Mouse (Mus musculus) CH12.LX (cell line): ENCODE data around the gene Syna. TPM values are rescaled to one million over a fixed set of nuclear protein-coding genes. Genes with fewer than 3 reads are reported as not detected.

Experiments used
- DNase-seq: peaks from one replicate; pipeline ENCODE4 v3.0.0-alpha.2; 2013; ENCODE audit errors: extremely low read depth
- H3K27ac ChIP-seq: 2 replicates; pipeline ENCODE4 v1.5.1; 2012; ENCODE audit warnings: low read depth, mild to moderate bottlenecking, control low read depth, moderate library complexity; ENCODE audit not compliant: insufficient read depth
- H3K27me3 ChIP-seq: replicated peaks from 2 replicates; pipeline ENCODE3; 2012; ENCODE audit warnings: inconsistent platforms
- H3K36me3 ChIP-seq, 2 experiments: replicated peaks in 1 of 2; 2 replicates each; pipeline versions ENCODE3 to v1.6.1; 2012; ENCODE audit warnings: inconsistent platforms in 1 of 2, low read length in 1 of 2, mild to moderate bottlenecking in 1 of 2, mixed read lengths in 1 of 2, moderate library complexity in 1 of 2; ENCODE audit not compliant: control insufficient read depth in 1 of 2, insufficient read depth in 1 of 2
- H3K4me1 ChIP-seq, 2 experiments: 2 replicates each; pipeline ENCODE4 v1.6.1; 2012; ENCODE audit warnings: inconsistent platforms in 1 of 2, moderate library complexity in 1 of 2; ENCODE audit not compliant: insufficient read depth in 2 of 2, control insufficient read depth in 1 of 2
- H3K4me2 ChIP-seq: 2 replicates; pipeline ENCODE4 v1.6.1; 2012; ENCODE audit warnings: low read depth, mild to moderate bottlenecking, control low read depth; ENCODE audit not compliant: poor library complexity, insufficient read depth, severe bottlenecking
- H3K4me3 ChIP-seq, 3 experiments: fragments of 150-350 bp in 1 of 3; sonication (generic) in 1 of 3; replicated peaks in 1 of 3; 2 replicates each; pipeline versions ENCODE3 to v1.5.1; 2011 to 2012; ENCODE audit warnings: low read depth in 2 of 3, low read length in 2 of 3, mild to moderate bottlenecking in 2 of 3, moderate library complexity in 2 of 3, control low read depth in 1 of 3, improper control_type of control experiment in 1 of 3, inconsistent platforms in 1 of 3, mixed read lengths in 1 of 3; ENCODE audit not compliant: poor library complexity in 1 of 3
- H3K79me2 ChIP-seq: replicated peaks from 2 replicates; pipeline ENCODE4 v1.6.1; 2012; ENCODE audit warnings: mild to moderate bottlenecking, moderate library complexity; ENCODE audit not compliant: control insufficient read depth, poor library complexity, insufficient read depth, severe bottlenecking; ENCODE audit errors: extremely low read depth
- H3K9ac ChIP-seq: 2 replicates; pipeline ENCODE4 v1.6.1; 2012; ENCODE audit warnings: low read depth, mild to moderate bottlenecking, control low read depth, moderate library complexity; ENCODE audit not compliant: insufficient read depth
- H3K9me3 ChIP-seq: replicated peaks from 2 replicates; pipeline ENCODE3; 2012; ENCODE audit warnings: low read length, inconsistent platforms, mixed read lengths
- ELF1 ChIP-seq: IDR thresholded peaks from 2 replicates; pipeline ENCODE4 v1.6.1; 2014; ENCODE audit warnings: low read depth, mild to moderate bottlenecking, inconsistent platforms, low read length, improper control_type of control experiment
- EP300 ChIP-seq: IDR thresholded peaks from 2 replicates; pipeline ENCODE4 v1.6.1; 2011; ENCODE audit warnings: low read length, improper control_type of control experiment
- ETS1 ChIP-seq: conservative IDR thresholded peaks from 2 replicates; pipeline ENCODE4 v1.6.1; 2012; ENCODE audit warnings: low read depth, mild to moderate bottlenecking, inconsistent platforms, low read length, improper control_type of control experiment, moderate library complexity
- JUND ChIP-seq: conservative IDR thresholded peaks from 2 replicates; pipeline ENCODE4 v1.6.1; 2011; ENCODE audit warnings: low read depth, low read length, improper control_type of control experiment
- MAFK ChIP-seq: IDR thresholded peaks from 2 replicates; pipeline ENCODE4 v1.6.1; 2011; ENCODE audit warnings: low read length, improper control_type of control experiment; ENCODE audit not compliant: insufficient replicate concordance
- MAZ ChIP-seq: IDR thresholded peaks from 2 replicates; pipeline ENCODE4 v1.6.1; 2012; ENCODE audit warnings: low read depth, mild to moderate bottlenecking, inconsistent platforms, low read length, improper control_type of control experiment, moderate library complexity
- MEF2A ChIP-seq: IDR thresholded peaks from 2 replicates; pipeline ENCODE4 v1.6.1; 2014; ENCODE audit warnings: low read depth, mild to moderate bottlenecking, inconsistent platforms, low read length, improper control_type of control experiment, borderline replicate concordance
- RAD21 ChIP-seq: IDR thresholded peaks from 2 replicates; pipeline ENCODE4 v1.6.1; 2011; ENCODE audit warnings: low read depth, mild to moderate bottlenecking, low read length, improper control_type of control experiment, moderate library complexity
- RCOR1 ChIP-seq: conservative IDR thresholded peaks from 2 replicates; pipeline ENCODE4 v1.6.1; 2012; ENCODE audit warnings: low read depth, mild to moderate bottlenecking, inconsistent platforms, low read length, improper control_type of control experiment
- ZC3H11A ChIP-seq: IDR thresholded peaks from 2 replicates; pipeline ENCODE4 v1.6.1; 2012; ENCODE audit warnings: low read depth, mild to moderate bottlenecking, inconsistent platforms, low read length, improper control_type of control experiment
- ZMIZ1 ChIP-seq: IDR thresholded peaks from 2 replicates; pipeline ENCODE4 v1.6.1; 2012; ENCODE audit warnings: low read depth, mild to moderate bottlenecking, inconsistent platforms, low read length, improper control_type of control experiment
- ZNF384 ChIP-seq: IDR thresholded peaks from 2 replicates; pipeline ENCODE4 v1.6.1; 2012; ENCODE audit warnings: low read depth, low read length, improper control_type of control experiment, inconsistent platforms
- dilution Hi-C: fragments of 300-500 bp; cut with MboI; formaldehyde crosslinking; loops from 2 replicates; pipeline ENCODE4 v1.14.3; 2020; ENCODE audit warnings: low sequenced_read_pairs; ENCODE audit not compliant: extremely low pct_unique_long_range_greater_than_20kb, extremely low pct_ligation_motif_present
- in situ Hi-C: fragments of 300-500 bp; cut with MboI; formaldehyde crosslinking; loops from 3 replicates; pipeline ENCODE4 v1.14.3; 2019; ENCODE audit warnings: low sequenced_read_pairs, low pct_ligation_motif_present, low pct_unique_long_range_greater_than_20kb, mixed read lengths
- polyA plus RNA-seq: library from polyadenylated mRNA; unstranded; fragments of >175 nt; gene quantifications from 2 replicates; pipeline ENCODE4 v1.2.1, GENCODE M21; 2012; ENCODE audit warnings: low read depth; ENCODE audit not compliant: insufficient read length
- total RNA-seq, 2 experiments: library from RNA; depleted of rRNA; stranded (reverse); fragments of 300-350 nt in 1 of 2; fragments of >200 nt in 1 of 2; gene quantifications; 2 replicates each; pipeline ENCODE4 v1.2.3; 2012 to 2014

Syna gene
- total and polyA plus RNA-seq, 3 experiments, result 0.13 to 4.0 (median 0.13) TPM

DNA sequence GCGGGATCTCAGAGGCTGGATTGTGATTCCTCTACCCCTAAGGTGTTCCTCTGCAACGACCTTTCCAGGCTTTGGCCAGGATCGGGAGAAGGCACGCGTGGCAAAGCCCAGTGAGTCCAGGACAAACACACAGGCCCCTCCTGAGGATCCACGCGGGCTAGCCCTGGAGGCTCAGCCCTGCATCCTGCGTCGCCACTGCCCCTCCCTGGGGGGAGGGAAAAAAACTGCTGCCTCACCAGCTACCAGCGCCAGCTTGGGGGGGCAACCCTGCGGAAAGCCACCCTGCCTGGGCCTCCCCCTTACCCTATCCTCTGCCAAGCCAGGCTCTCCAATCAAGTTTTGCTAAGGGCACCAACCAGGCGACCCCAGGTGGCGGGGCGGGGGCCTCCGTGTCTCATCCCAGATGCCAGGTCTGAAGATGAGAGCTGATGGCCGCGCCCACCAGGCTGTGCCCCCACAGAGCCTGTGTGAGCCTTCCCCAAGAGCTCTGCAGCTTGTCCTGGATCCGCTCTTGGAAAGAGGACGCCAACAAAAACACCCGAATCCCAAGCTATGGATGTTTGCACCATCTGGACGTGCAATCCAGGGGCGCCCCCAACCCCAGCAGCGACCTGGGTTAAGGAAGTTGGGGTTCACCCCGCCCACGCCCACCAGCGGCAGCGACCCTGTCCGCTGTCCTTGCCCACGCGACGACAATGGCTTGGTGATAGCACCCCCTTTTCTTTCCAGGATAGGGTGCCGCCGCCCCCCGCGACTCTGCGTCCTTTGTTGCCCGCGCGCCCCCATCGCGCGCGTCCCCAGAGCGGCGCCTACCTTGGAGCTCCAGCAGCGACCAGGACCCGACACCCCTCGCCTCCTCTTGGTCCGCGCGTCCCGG is 8.5 kb downstream of the Syna start:
- Histone ChIP-seq H3K36me3 (peaks cover 0 to 5% of the 10 kb centered on the region in 2 experiments), H3K27me3 (no peaks in the 10 kb centered on the region), H3K4me3 (peak overlapping the region; percentile 70 to 90 (median 79)), H3K4me1 (peaks cover 6 to 42% of the 10 kb centered on the region in 2 experiments), H3K27ac (peak overlapping the region; percentile 34), H3K79me2 (no peaks in the 10 kb centered on the region), H3K9ac (peak overlapping the region; percentile 54), H3K9me3 (no peaks in the 10 kb centered on the region), H3K4me2 (peak overlapping the region; percentile 42)
- DNase-seq, result no peak
- dilution Hi-C loops, result no loop called here
- in situ Hi-C loops, result loop anchor here (5.0 kb wide), 1 partner anchor 44 kb away; no protein-coding TSS in a partner anchor
- peak; percentile 47; the same call in 1 of the 2 replicates for TF ChIP-seq ZNF384
- TF ChIP-seq MEF2A, result 0 out of 2 replicates have a peak, but pooled peaks have one; percentile 2
- no peak for TF ChIP-seq ELF1

DNA sequence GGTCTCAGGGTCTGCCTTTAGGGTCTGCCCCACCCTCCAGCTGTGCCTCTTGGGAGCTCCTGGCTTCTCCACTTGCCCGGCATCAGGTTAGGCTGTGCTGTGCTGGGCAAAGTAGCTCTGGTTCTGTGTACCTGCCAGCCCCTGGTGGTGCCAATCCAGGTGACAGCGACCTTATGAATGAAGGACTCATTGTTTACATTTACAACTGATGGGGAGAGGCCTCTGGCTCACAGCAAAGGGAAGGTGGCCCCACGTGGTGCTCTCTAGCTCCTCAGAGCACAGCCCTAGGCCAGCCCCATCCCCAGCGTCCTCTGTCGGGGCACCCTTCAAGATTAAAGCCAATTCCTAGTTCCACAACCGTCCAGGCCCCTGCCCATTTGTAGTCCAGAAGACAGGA is 9.1 kb downstream of the Syna start:
- Histone ChIP-seq H3K27me3 (no peaks in the 10 kb centered on the region), H3K4me3 (peak overlapping the region; percentile 70 to 90 (median 79)), H3K4me1 (peaks cover 6 to 46% of the 10 kb centered on the region in 2 experiments), H3K36me3 (peaks cover 0 to 10% of the 10 kb centered on the region in 2 experiments), H3K9ac (0 out of 2 replicates have a peak overlapping the region, but pooled peaks have one; percentile 54), H3K9me3 (no peaks in the 10 kb centered on the region), H3K79me2 (no peaks in the 10 kb centered on the region), H3K27ac (no peak overlapping the region), H3K4me2 (peak overlapping the region; percentile 42)
- in situ Hi-C loops, result loop anchor here (5.0 kb wide), 1 partner anchor 44 kb away; no protein-coding TSS in a partner anchor
- TF ChIP-seq ZMIZ1, result no peak
- no peak for TF ChIP-seq EP300
- no peak for TF ChIP-seq MAFK
- TF ChIP-seq MAZ, result no peak
- DNase-seq, result no peak
- dilution Hi-C loops, result no loop called here

DNA sequence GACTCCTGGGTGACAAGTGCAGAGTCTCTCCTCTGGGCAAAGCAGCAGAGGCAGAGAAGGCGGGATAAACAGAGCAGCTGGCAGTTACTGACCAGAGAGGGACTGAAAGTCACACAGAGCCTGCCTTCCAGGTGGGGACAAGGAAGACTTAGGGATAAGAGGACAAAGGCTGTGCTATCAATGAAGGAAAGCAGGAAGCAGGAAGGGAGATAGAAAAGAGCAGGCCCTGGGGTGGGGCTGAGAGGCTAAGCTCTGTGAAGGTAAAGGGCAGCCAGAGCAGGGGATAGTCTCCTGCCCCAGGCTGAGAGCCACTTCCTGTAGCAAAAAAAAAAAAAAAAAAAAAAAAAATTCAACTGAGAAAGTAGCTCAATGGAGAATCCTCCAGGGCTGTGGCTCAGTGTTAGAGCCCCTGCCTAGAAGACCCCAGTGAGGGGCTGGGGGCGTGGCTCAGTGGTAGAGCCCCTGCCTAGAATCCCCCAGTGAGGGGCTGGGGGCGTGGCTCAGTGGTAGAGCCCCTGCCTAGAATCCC is 10.3 kb downstream of the Syna start:
- no peak overlapping the region for H3K4me3 ChIP-seq
- no peak overlapping the region for H3K4me2 ChIP-seq
- H3K27me3 ChIP-seq, result no peaks in the 10 kb centered on the region
- no peaks in the 10 kb centered on the region for H3K79me2 ChIP-seq
- H3K9ac ChIP-seq, result no peak overlapping the region
- no peak overlapping the region for H3K27ac ChIP-seq
- no peak for DNase-seq
- TF ChIP-seq ETS1 (no peak), RAD21 (no peak), ZMIZ1 (no peak), MEF2A (no peak), JUND (no peak), RCOR1 (no peak), ZC3H11A (no peak), EP300 (no peak), ZNF384 (peak; percentile 66)
- peaks cover 6 to 46% of the 10 kb centered on the region in 2 experiments for H3K4me1 ChIP-seq
- in situ Hi-C loops, result loop anchor here (5.0 kb wide), 1 partner anchor 42 kb away; no protein-coding TSS in a partner anchor
- dilution Hi-C loops, result no loop called here
- H3K9me3 ChIP-seq, result no peaks in the 10 kb centered on the region
- H3K36me3 ChIP-seq, result peaks cover 0 to 14% of the 10 kb centered on the region in 2 experiments
